Mouse (Mus musculus) hindbrain, postnatal 0 days (tissue): ENCODE measurements at regions not wholly inside any gene's neighbourhood (a gene's known extent, or its start where the extent isn't known, plus 50 kb on each side); places are given as distances from the start of the nearest gene placed in this dataset.

ENCODE experiments used
- ATAC-seq: fragments of 200-750 bp; cut with Nextera tagmentation; 2 replicates; pipeline ENCODE4 v1.8.0; 2017; ENCODE audit warnings: mild to moderate bottlenecking, moderate TSS enrichment, moderate library complexity
- DNase-seq: peaks from one replicate; pipeline ENCODE4 v3.0.0-alpha.2; 2015; ENCODE audit warnings: low spot score
- H3K27ac ChIP-seq: fragments of 300-500 bp; sonication (generic); 2 replicates; pipeline ENCODE4 v1.5.1; 2014; ENCODE audit warnings: mild to moderate bottlenecking
- H3K27me3 ChIP-seq: fragments of 300-500 bp; sonication (generic); 2 replicates; pipeline ENCODE4 v1.6.1; 2014; ENCODE audit warnings: low read length, mixed read lengths; ENCODE audit not compliant: insufficient read depth
- H3K36me3 ChIP-seq: fragments of 300-500 bp; sonication (generic); 2 replicates; pipeline ENCODE4 v1.6.1; 2014; ENCODE audit warnings: low read length, mixed read lengths; ENCODE audit not compliant: insufficient read depth
- H3K4me1 ChIP-seq: fragments of 300-500 bp; sonication (generic); 2 replicates; pipeline ENCODE4 v1.6.1; 2014; ENCODE audit warnings: antibody characterized with exemption, low read length, mixed read lengths; ENCODE audit not compliant: insufficient read depth
- H3K4me2 ChIP-seq: fragments of 300-500 bp; sonication (generic); 2 replicates; pipeline ENCODE4 v1.6.1; 2014; ENCODE audit warnings: low read depth, mild to moderate bottlenecking, low read length, moderate library complexity, mixed read lengths
- H3K4me3 ChIP-seq: fragments of 300-500 bp; sonication (generic); 2 replicates; pipeline ENCODE4 v1.5.1; 2014; ENCODE audit warnings: low read length
- H3K9ac ChIP-seq: fragments of 300-500 bp; sonication (generic); replicated peaks from 2 replicates; pipeline ENCODE4 v1.6.1; 2014; ENCODE audit warnings: mild to moderate bottlenecking, low read length, moderate library complexity, mixed read lengths
- H3K9me3 ChIP-seq: fragments of 300-500 bp; sonication (generic); 2 replicates; pipeline ENCODE4 v1.6.1; 2016; ENCODE audit warnings: low read length, mixed read lengths
- CTCF ChIP-seq: IDR thresholded peaks from 2 replicates; pipeline ENCODE4 v1.5.1; 2016; ENCODE audit warnings: antibody characterized with exemption, control low read depth, low read depth
- WGBS: fragments of 180-500 bp; shearing (Covaris S2); extraction: QIAGEN DNeasy Blood & Tissue Kit; methylation state at CpG from one replicate; pipeline ENCODE4 v1.1.7; 2014; 5-methylcytosine and 5-hydroxymethylcytosine counted together

- Histone ChIP-seq H3K4me3 (no peak overlapping the region), H3K36me3 (no peaks in the 10 kb centered on the region), H3K4me2 (no peak overlapping the region), H3K4me1 (no peaks in the 10 kb centered on the region), H3K9ac (no peak overlapping the region), H3K27ac (no peak overlapping the region), H3K27me3 (no peaks in the 10 kb centered on the region), H3K9me3 (no peaks in the 10 kb centered on the region)
- WGBS: 85% methylated on average over 3 of the region's 3 CpGs
- no peak for TF ChIP-seq CTCF
- ATAC-seq (no peak), DNase-seq (no peak)
Observed at GRCm38 (mm10) chr17:4808926-4809325, 185.2 kb upstream of the Arid1b start.

- H3K4me3 ChIP-seq: no peak overlapping the region
- no peak for TF ChIP-seq CTCF
- no peaks in the 10 kb centered on the region for H3K9me3 ChIP-seq
- no peak overlapping the region for H3K9ac ChIP-seq
- no peak for DNase-seq
- H3K27ac ChIP-seq: no peak overlapping the region
- ATAC-seq: no peak
- no peaks in the 10 kb centered on the region for H3K4me1 ChIP-seq
- no peaks in the 10 kb centered on the region for H3K27me3 ChIP-seq
- H3K36me3 ChIP-seq: no peaks in the 10 kb centered on the region
- no peak overlapping the region for H3K4me2 ChIP-seq
- WGBS: 92% methylated on average over 3 of the region's 3 CpGs
Observed at GRCm38 (mm10) chr17:4813232-4813631, 180.9 kb upstream of the Arid1b start.

- ATAC-seq: no peak
- 70% methylated on average over 6 of the region's 6 CpGs for WGBS
- Histone ChIP-seq H3K4me3 (no peak overlapping the region), H3K9ac (no peak overlapping the region), H3K9me3 (no peaks in the 10 kb centered on the region), H3K27ac (no peak overlapping the region), H3K27me3 (no peaks in the 10 kb centered on the region), H3K4me1 (no peaks in the 10 kb centered on the region), H3K4me2 (no peak overlapping the region), H3K36me3 (no peaks in the 10 kb centered on the region)
- DNase-seq: no peak
- no peak for TF ChIP-seq CTCF
Observed at GRCm38 (mm10) chr17:4813666-4814065, 180.5 kb upstream of the Arid1b start.

- DNase-seq (no peak), ATAC-seq (no peak)
- H3K9me3 ChIP-seq: no peaks in the 10 kb centered on the region
- no peaks in the 10 kb centered on the region for H3K27me3 ChIP-seq
- WGBS: 84% methylated on average over 8 of the region's 8 CpGs
- no peaks in the 10 kb centered on the region for H3K36me3 ChIP-seq
- no peak overlapping the region for H3K4me2 ChIP-seq
- no peak overlapping the region for H3K4me3 ChIP-seq
- no peaks in the 10 kb centered on the region for H3K4me1 ChIP-seq
- no peak for TF ChIP-seq CTCF
- H3K27ac ChIP-seq: no peak overlapping the region
- H3K9ac ChIP-seq: no peak overlapping the region
Observed at GRCm38 (mm10) chr17:4825221-4825895, 168.8 kb upstream of the Arid1b start.

- Histone ChIP-seq H3K4me3 (no peak overlapping the region), H3K4me2 (no peak overlapping the region), H3K27me3 (no peaks in the 10 kb centered on the region), H3K27ac (no peak overlapping the region), H3K9me3 (no peaks in the 10 kb centered on the region), H3K4me1 (no peaks in the 10 kb centered on the region), H3K9ac (no peak overlapping the region), H3K36me3 (no peaks in the 10 kb centered on the region)
- ATAC-seq: no peak
- TF ChIP-seq CTCF: no peak
- peak; percentile 9 for DNase-seq
- WGBS: 61% methylated on average over 7 of the region's 7 CpGs
Observed at GRCm38 (mm10) chr17:4834065-4834464, 160.1 kb upstream of the Arid1b start.

- H3K4me1 ChIP-seq: no peaks in the 10 kb centered on the region
- no peaks in the 10 kb centered on the region for H3K36me3 ChIP-seq
- no peaks in the 10 kb centered on the region for H3K27me3 ChIP-seq
- DNase-seq: no peak
- H3K27ac ChIP-seq: no peak overlapping the region
- H3K9me3 ChIP-seq: no peaks in the 10 kb centered on the region
- TF ChIP-seq CTCF: no peak
- 30% methylated on average over 7 of the region's 7 CpGs for WGBS
- no peak overlapping the region for H3K9ac ChIP-seq
- no peak for ATAC-seq
- no peak overlapping the region for H3K4me3 ChIP-seq
- H3K4me2 ChIP-seq: no peak overlapping the region
Observed at GRCm38 (mm10) chr17:4834571-4834970, 159.6 kb upstream of the Arid1b start.

- Histone ChIP-seq H3K36me3 (no peaks in the 10 kb centered on the region), H3K9ac (no peak overlapping the region), H3K27ac (no peak overlapping the region), H3K9me3 (no peaks in the 10 kb centered on the region), H3K27me3 (no peaks in the 10 kb centered on the region), H3K4me1 (no peaks in the 10 kb centered on the region), H3K4me3 (no peak overlapping the region), H3K4me2 (no peak overlapping the region)
- WGBS: 63% methylated on average over 8 of the region's 8 CpGs
- DNase-seq (no peak), ATAC-seq (no peak)
- no peak for TF ChIP-seq CTCF
Observed at GRCm38 (mm10) chr17:4835065-4835705, 158.9 kb upstream of the Arid1b start.
